Mouse (Mus musculus) T-cell, adult 2 months (primary cell): ENCODE measurements around the gene Gtpbp6.
A peak's percentile ranks its signal among the peaks of the same experiment; 100 is the strongest.
"Not testable (repeated sequence)": the region's sequence is repeated elsewhere in the genome, so short reads cannot be mapped to it uniquely, and the experiment has no call there.

Experiments
- DNase-seq: peaks from one replicate; pipeline ENCODE4 v3.0.0; 2022; ENCODE audit warnings: low spot score

The Gtpbp6 gene

DNA sequence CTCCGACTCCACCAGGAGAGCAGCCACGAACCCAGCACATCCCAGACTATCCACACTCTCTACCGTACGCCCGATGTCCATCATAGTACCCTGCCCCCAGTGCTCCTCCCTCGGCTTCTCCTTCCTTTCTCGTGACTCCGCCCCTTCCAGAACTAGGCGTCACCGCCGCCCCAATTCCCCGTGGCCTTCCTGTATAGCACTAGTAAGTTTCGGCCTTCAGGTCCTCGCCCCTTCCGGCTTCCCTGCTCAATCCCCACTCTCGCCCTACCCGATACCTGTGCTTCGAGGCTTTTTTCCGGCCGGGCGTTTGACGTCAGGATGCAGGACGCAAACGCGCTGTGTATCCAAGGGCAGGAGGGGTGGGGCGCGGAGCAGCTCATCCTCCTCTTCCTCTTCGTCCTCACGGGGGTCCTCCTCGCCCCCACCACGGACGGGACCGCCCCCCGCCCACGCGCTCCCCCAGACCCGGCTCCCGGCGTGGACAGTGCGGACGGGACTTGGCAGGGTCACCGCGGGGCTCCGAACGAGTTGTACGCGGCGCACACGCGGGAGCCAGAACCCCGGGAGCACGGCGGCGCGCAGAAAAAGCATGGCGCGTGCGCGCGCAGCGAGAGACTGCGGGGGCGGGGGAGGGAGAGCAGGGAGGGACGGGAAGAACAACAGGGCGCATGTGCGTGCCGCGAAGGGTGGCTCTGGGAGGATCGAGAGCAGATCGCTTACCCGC lies at the start of gene Gtpbp6:
TSS of gene Gtpbp6 (minus strand) at position 617 of the 724 bp plus-strand sequence.
- peak; percentile 83 for DNase-seq

GRCm38 (mm10) chr5:110143007-110143406 lies 35.0 kb upstream of the Gtpbp6 start:
- DNase-seq: peak; percentile 8

- no peak for DNase-seq
These were observed 34.3 kb upstream of the Gtpbp6 start for GRCm38 (mm10) chr5:110142309-110142708.

DNA sequence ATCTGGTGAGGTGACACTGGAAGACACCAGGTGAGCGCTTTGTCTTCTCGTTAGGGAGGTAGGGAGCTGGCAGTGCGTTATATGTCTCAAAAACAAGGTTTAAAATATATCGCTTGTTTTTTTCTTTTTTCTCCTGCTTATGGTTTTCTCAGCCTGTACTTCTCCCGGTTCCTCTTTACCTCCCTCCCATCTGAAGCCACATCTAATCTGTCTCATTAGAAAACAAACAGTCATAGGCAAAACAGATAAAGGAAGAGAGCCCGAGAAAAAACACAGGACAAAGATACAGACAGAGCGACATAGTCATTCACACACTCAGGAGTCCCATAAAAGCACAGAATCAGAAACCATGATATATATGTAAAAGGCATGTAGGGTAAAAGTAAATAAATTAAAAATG lies 32.4 kb upstream of the Gtpbp6 start:
- DNase-seq: no peak

DNA sequence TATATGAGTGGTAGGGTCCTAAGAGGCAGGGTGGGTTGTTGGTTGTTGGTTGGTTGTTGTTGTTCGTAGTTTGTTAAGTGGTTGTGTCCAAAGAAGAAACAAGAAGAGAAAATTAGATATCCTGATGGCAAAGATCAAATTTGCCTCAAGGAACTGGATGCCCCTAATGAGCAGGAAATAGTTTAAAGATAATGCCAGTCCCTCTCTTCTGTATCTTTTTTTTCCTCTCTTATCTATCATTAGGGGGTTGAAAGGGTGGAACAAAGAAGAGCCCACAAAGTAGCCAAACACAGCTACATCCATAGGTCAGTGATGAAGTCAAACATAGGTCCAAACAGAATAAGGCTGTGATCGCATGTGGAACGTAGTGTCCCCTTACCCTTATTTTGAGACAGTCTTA lies 31.3 kb upstream of the Gtpbp6 start:
- no peak for DNase-seq

- no peak for DNase-seq
These were observed 29.8 kb upstream of the Gtpbp6 start for GRCm38 (mm10) chr5:110137816-110138215.

GRCm38 (mm10) chr5:110136087-110136464 lies 28.1 kb upstream of the Gtpbp6 start:
- no peak for DNase-seq

DNA sequence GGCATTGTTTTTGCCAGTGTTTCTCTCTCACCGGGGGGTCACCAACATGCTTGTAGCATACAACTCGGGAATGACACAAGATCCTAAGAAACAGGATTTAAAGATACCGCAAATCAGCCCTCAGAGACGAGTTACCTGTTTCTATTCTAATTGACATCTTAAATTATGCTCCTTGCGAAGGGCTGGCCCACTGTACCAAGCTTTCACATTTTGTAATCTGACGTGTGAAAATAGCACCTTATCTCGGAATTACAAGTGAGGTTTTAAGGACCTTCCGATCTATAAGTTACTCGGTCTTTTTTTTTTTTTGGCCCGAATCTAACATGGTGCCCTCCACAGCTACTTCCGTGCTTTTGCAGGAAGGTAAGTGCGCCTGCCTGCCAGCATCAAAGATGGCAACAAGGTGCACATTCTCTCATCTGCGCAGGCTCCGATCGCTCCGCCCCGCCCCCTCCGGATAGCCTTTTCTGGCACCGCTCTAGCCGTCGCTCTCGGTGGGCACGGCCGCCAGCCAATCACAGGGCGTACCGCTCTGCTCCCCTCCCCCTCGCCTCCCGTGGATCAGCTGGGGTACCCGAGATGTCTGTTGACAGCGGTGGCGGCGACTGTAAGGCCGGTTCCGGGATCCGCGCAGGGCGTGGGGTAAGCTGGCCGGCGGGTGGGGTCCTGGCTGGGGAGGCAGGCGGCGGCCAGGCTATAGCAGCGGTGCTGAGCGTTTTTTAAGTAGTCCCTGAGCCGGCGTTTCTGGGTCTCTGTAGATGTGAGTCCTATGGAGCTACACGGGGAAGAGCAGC lies 27.5 kb upstream of the Gtpbp6 start, which contains the start of gene Chfr:
TSS of gene Chfr (plus strand) at position 550 of the 794 bp plus-strand sequence.
- peak; percentile 99 for DNase-seq

DNA sequence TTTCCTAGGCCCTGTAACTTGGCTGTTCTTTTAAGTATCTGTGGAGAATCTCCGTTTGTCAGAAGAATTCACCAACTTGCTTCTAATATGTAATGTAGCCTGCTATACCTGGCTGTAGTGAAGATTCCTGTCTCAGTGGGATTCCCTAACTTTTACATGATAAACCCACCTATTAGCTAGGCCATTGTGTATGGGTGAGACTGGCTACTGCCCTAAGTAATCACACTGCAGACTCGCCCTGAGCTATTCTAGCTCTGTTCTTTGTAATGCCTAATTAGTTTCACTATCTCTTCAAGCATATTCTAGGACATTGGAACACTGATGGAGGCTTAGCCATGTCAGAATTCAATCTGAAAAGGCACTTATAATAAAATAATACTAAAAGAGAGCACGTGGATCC lies 14.4 kb upstream of the Gtpbp6 start:
- DNase-seq: not testable (repeated sequence)

DNA sequence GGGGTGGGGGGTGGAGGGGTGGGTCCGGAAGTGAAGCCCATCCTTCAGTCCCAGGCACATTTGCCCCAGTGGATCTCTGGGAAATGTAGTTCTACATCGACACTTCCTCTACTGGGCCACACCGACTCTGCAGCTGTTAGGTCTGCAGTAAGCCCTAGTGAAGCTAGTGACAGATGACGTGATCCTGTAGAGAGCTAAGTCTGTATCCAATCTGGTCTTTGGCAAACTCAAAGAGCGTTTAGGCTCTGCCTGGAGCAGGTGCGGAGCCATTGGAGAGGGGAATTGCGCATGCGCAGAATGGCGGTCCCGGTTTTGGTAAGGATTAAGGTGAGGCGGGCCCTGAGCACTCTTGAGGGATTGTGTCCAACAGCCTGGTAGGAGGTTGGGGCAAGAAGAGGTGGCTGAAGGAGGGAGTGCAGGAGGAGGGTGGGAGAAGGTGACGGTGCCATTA lies 2.0 kb upstream of the Gtpbp6 start, which contains the start of gene Zfp605:
TSS of gene Zfp605 (plus strand) at position 102 of the 451 bp plus-strand sequence.
- DNase-seq: peak; percentile 77

GRCm38 (mm10) chr5:110108305-110108628 lies 270 bp upstream of the Gtpbp6 start:
- peak; percentile 95 for DNase-seq

- DNase-seq: no peak
These were observed 964 bp downstream of the Gtpbp6 start for GRCm38 (mm10) chr5:110106901-110107564.

- DNase-seq: no peak
These were observed 1.7 kb downstream of the Gtpbp6 start for GRCm38 (mm10) chr5:110106140-110106871.

GRCm38 (mm10) chr5:110104616-110105380 lies 3.2 kb downstream of the Gtpbp6 start:
- DNase-seq: no peak

GRCm38 (mm10) chr5:110103901-110104615 lies 3.9 kb downstream of the Gtpbp6 start:
- DNase-seq: no peak

- no peak for DNase-seq
These were observed 5.0 kb downstream of the Gtpbp6 start for GRCm38 (mm10) chr5:110102853-110103625.

DNA sequence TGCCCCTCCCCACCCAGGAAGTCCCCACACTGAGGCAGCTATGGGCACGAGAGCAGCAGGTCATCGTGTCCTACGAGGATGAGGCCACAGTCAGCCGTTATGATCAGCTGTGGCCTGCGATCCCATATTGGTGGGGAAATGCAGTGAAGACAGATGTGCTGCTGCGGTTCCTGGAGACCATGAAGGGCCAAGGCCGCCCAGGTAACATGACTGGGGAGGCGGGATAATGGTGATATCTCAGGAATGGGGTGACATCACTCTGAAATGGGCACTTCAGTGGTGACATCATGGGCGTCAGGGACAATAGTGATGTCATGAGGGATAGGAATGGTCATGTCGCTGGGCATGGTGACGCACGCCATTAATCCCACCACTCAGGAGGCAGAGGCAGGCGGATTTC lies 5.6 kb downstream of the Gtpbp6 start:
- no peak for DNase-seq

DNA sequence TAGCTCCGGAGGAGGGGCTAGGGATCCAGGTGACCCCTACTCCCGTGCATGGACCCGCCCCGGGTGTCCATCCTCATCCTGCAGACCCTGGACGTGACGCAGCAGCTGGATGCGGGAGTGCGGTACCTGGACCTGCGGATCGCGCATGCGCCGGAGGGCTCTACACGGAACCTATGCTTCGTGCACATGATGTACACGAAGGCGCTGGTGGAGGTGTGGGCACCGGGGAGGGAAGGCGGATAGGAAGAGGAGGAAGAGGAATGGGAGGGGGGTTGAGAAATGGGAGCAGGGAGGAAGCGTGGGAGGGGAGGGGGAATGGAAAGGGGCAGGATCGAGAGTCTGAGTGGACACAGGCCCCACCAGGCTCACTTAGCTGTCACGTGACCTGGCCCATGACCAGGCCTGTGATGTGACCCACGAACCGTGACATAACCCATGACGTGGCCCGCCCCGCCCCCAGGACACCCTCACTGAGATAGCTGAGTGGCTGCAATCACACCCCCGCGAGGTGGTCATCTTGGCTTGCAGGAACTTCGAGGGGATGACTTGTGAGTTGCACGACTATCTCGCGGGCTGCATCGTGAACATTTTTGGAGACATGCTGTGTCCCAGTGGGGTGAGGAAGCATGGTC lies 6.2 kb downstream of the Gtpbp6 start:
- DNase-seq: peak; percentile 35

GRCm38 (mm10) chr5:110100921-110101631 lies 6.9 kb downstream of the Gtpbp6 start:
- DNase-seq: peak; percentile 54
